Mouse (Mus musculus): ENCODE data around the gene Gm44965.

DNA sequence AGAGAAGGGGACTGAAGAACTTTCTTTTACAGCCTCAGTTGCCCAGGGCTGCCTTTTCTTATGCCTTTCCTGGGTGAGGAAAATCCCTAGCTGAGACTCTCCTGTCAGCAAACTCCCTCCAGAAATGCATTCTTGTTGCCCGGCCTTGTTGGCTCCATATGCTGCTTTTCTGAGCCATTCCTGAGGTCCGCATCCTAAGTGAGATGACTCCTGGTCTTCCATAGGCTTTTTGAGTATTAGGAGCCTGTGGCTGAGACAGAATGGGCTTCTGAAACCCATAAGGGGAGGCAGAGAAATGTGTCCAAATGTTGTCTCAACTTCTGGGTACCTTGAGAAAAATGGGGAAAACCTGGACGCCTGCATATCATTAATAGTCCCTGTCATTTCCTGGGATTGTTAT, 19.8 kb upstream of the Gm44965 start:
- TF ChIP-seq CTCF (IDR thresholded peaks at IDR 0.05; ENCODE audit: borderline replicate concordance, insufficient read depth, low read depth, low read length) (no peak), POLR2A (IDR thresholded peaks at IDR 0.05; ENCODE audit: borderline replicate concordance, insufficient read depth, low read length) (no peak)

Measured in cerebellum, adult 2 months (tissue).